Mouse (Mus musculus): ENCODE data around the gene Ormdl2. TPM values are rescaled to one million over a fixed set of nuclear protein-coding genes. Genes with fewer than 3 reads are reported as not detected.

Ormdl2 gene
- polyA plus RNA-seq, 1 experiment, result 22.6 TPM

GRCm38 (mm10) chr10:128778441-128778840 is 43.0 kb downstream of the Ormdl2 start:
- TF ChIP-seq POLR2A (IDR thresholded peaks at IDR 0.05; ENCODE audit: borderline replicate concordance, extremely low read depth, insufficient read depth, insufficient read length, poor library complexity, severe bottlenecking), result no peak
- TF ChIP-seq CTCF (IDR thresholded peaks at IDR 0.05; ENCODE audit: borderline replicate concordance, extremely low read depth, insufficient read depth, insufficient read length), result no peak
- no peak for DNase-seq (ENCODE audit: low read depth)

- TF ChIP-seq CTCF (IDR thresholded peaks at IDR 0.05; ENCODE audit: borderline replicate concordance, extremely low read depth, insufficient read depth, insufficient read length), result peak; percentile 45; the same call in 1 of the 2 replicates
- no peak for TF ChIP-seq POLR2A (IDR thresholded peaks at IDR 0.05; ENCODE audit: borderline replicate concordance, extremely low read depth, insufficient read depth, insufficient read length, poor library complexity, severe bottlenecking)
- peak; percentile 8 for DNase-seq (ENCODE audit: low read depth)
Observed at GRCm38 (mm10) chr10:128773685-128774084, 47.8 kb downstream of the Ormdl2 start.

DNA sequence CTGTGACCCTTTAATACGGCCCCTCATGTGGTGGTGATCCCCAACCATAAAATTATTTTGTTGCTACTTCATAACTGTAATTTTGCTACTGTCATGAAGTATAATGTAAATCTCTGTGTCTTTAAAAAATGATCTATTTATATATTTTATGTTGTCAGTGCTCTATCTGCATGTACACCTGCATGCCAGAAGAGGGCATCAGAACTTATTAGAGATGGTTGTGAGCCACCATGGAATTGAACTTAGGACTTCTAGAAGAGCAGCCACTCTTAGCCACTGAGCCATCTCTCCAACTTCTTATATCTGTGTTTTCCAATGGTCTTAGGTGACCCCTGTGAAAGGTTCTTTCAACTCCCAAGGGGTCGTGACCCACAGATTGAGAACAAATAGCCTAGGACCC is 48.5 kb downstream of the Ormdl2 start:
- DNase-seq (ENCODE audit: low read depth), result peak; percentile 5
- no peak for TF ChIP-seq CTCF (IDR thresholded peaks at IDR 0.05; ENCODE audit: borderline replicate concordance, extremely low read depth, insufficient read depth, insufficient read length)
- no peak for TF ChIP-seq POLR2A (IDR thresholded peaks at IDR 0.05; ENCODE audit: borderline replicate concordance, extremely low read depth, insufficient read depth, insufficient read length, poor library complexity, severe bottlenecking)

Other genes starting within 250 kb of the Ormdl2 start
- gene Erbb3, start 232.0 kb downstream of the Ormdl2 start, polyA plus RNA-seq (2012; rRNA removed), result 0.87 and 1.5 TPM in 2 replicates
- 896 and 1,032 TPM in 2 replicates for gene Rps26, start 194.9 kb downstream of the Ormdl2 start, polyA plus RNA-seq (2012; rRNA removed)
- gene Ikzf4, start 175.7 kb downstream of the Ormdl2 start, polyA plus RNA-seq (2012; rRNA removed), result 18.8 and 31.3 TPM in 2 replicates
- gene Suox, start 147.6 kb downstream of the Ormdl2 start, polyA plus RNA-seq (2012; rRNA removed), result 10.8 and 11.4 TPM in 2 replicates
- gene Rab5b, start 125.4 kb downstream of the Ormdl2 start, polyA plus RNA-seq (2012; rRNA removed), result 108 and 116 TPM in 2 replicates
- gene Pmel, start 117.5 kb downstream of the Ormdl2 start, polyA plus RNA-seq (2012; rRNA removed), result 1.1 and 1.5 TPM in 2 replicates
- gene Cdk2, start 116.6 kb downstream of the Ormdl2 start, polyA plus RNA-seq (2012; rRNA removed), result 22.5 and 42.4 TPM in 2 replicates
- gene Dgka, start 76.8 kb downstream of the Ormdl2 start, polyA plus RNA-seq (2012; rRNA removed), result 8.6 and 8.8 TPM in 2 replicates
- 58.2 and 65.4 TPM in 2 replicates for gene Pym1, start 73.8 kb downstream of the Ormdl2 start, polyA plus RNA-seq (2012; rRNA removed)
- gene Mmp19, start 30.7 kb downstream of the Ormdl2 start, polyA plus RNA-seq (2012; rRNA removed), result 0.54 and 0.77 TPM in 2 replicates
- gene Dnajc14, start 17.6 kb downstream of the Ormdl2 start, polyA plus RNA-seq (2012; rRNA removed), result 18.6 and 30.5 TPM in 2 replicates
- 24.2 and 29.0 TPM in 2 replicates for gene Tmem198b, start 17.3 kb downstream of the Ormdl2 start, polyA plus RNA-seq (2012; rRNA removed)
- gene Sarnp, start 4.3 kb downstream of the Ormdl2 start, polyA plus RNA-seq (2012; rRNA removed), result 79.6 and 82.0 TPM in 2 replicates
- gene Gdf11, start 70.1 kb upstream of the Ormdl2 start, polyA plus RNA-seq (2012; rRNA removed), result 10.1 and 17.4 TPM in 2 replicates
- gene Cd63, start 79.3 kb upstream of the Ormdl2 start, polyA plus RNA-seq (2012; rRNA removed), result 59.6 and 74.0 TPM in 2 replicates
- 21.7 and 23.6 TPM in 2 replicates for gene Rdh5, start 101.2 kb upstream of the Ormdl2 start, polyA plus RNA-seq (2012; rRNA removed)
- 269 and 298 TPM in 2 replicates for gene Bloc1s1, start 102.4 kb upstream of the Ormdl2 start, polyA plus RNA-seq (2012; rRNA removed)
- gene Itga7, start 112.2 kb upstream of the Ormdl2 start, polyA plus RNA-seq (2012; rRNA removed), result 5.8 and 7.1 TPM in 2 replicates
- gene Mettl7b, start 139.3 kb upstream of the Ormdl2 start, polyA plus RNA-seq (2012; rRNA removed), result 0.08 TPM in 1 of 2 replicates, not detected in the other
- not detected in 2 replicates for gene Olfr9, start 167.8 kb upstream of the Ormdl2 start, polyA plus RNA-seq (2012; rRNA removed)
- not detected in 2 replicates for gene Olfr763, start 189.1 kb upstream of the Ormdl2 start, polyA plus RNA-seq (2012; rRNA removed)
- gene Olfr764-ps1, start 218.3 kb upstream of the Ormdl2 start, polyA plus RNA-seq (2012; rRNA removed), result not detected in 2 replicates
- not detected in 2 replicates for gene Olfr765, start 228.4 kb upstream of the Ormdl2 start, polyA plus RNA-seq (2012; rRNA removed)
- not detected in 2 replicates for gene Olfr766-ps1, start 247.3 kb upstream of the Ormdl2 start, polyA plus RNA-seq (2012; rRNA removed)

Measured in brain, embryonic 14.5 days (tissue).